In the genomic region with DNA sequence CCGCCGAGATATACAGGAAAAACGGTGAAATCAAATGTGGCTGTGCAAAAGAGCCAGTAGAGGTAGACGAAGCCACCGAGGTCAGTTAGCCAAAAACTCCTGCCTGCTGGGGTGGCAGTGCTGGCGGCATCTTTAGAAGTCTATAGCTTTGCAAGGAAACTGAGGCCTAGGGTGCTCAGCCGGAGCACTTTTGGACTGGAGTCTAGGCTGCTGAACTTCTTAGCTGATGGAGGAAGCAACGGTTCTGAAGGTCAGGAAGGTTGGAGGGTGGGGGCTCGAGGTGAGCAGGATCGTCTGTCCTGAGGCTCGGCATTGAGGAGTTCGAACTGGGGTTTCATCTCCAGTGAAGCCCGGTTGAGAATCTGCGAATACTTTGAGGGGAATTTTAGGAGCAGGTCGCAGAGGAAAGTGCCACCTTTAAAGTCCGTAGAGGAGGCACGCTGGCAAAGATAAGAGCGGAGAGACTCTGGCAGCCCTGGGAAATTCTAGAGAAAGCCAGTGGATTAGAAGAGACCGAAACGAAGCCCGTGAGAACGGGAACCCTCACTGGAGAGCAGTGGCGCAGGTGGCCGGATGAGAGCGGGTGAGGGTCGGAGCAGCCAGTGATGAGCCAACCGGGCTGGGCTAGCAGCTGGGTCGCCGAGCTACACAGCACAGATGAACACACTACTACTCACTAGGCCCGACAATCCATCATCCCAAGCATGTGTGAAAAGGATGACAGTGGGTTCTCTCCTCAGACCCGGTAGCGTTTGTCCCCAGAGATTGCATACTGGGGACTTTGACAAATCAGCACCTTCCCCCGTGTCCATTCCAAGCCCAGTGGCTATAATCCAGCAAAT, we compare ENCODE assay signal across 8 mouse cellular contexts.
DNase-seq lines count a peak whose midpoint lies in the region; ATAC-seq and TF ChIP-seq lines count a peak whose summit lies in the region.

No protein-coding gene starts in this region.

- H3K4me1 ChIP-seq in erythroblast, embryonic 14.5 days (ENCODE audit: control insufficient read depth): peaks cover 13% of the 10 kb centered on the region
- peaks cover 9% of the 10 kb centered on the region for H3K4me1 ChIP-seq in ES-Bruce4 (ENCODE audit: control insufficient read depth, insufficient read depth, low read length)
- peaks cover 25% of the 10 kb centered on the region for H3K4me1 ChIP-seq in forebrain, embryonic 13.5 days
- peaks cover 20% of the 10 kb centered on the region for H3K4me1 ChIP-seq in intestine, embryonic 16.5 days (ENCODE audit: control insufficient read depth, insufficient read depth, low read length)
- H3K4me1 ChIP-seq in stomach, postnatal 0 days (replicated peaks; ENCODE audit: control insufficient read depth, insufficient read depth): no peaks in the 10 kb centered on the region; the same call in 1 of the 2 replicates

- 2% methylated on average over 33 of the region's 33 CpGs for WGBS in forebrain, embryonic 13.5 days
- WGBS in intestine, embryonic 16.5 days: 9% methylated on average over 33 of the region's 33 CpGs
- WGBS in stomach, postnatal 0 days: 23% methylated on average over 33 of the region's 33 CpGs

- peak overlapping the region; percentile 69 for H3K4me2 ChIP-seq in forebrain, embryonic 13.5 days
- peak overlapping the region; percentile 81 for H3K4me2 ChIP-seq in intestine, embryonic 16.5 days (ENCODE audit: low read depth, low read length)
- peak overlapping the region; percentile 62 for H3K4me2 ChIP-seq in stomach, postnatal 0 days (replicated peaks; ENCODE audit: low read depth)

- no peak overlapping the region for H3K27ac ChIP-seq in ES-Bruce4 (ENCODE audit: insufficient read depth, low read length)
- H3K27ac ChIP-seq in forebrain, embryonic 13.5 days: no peak overlapping the region
- no peak overlapping the region for H3K27ac ChIP-seq in intestine, embryonic 16.5 days (ENCODE audit: low read length)
- H3K27ac ChIP-seq in stomach, postnatal 0 days (replicated peaks): no peak overlapping the region

- H3K36me3 ChIP-seq in erythroblast, embryonic 14.5 days (ENCODE audit: control insufficient read depth): no peaks in the 10 kb centered on the region
- H3K36me3 ChIP-seq in ES-Bruce4 (ENCODE audit: control insufficient read depth, insufficient read depth, low read length, poor library complexity, severe bottlenecking): no peaks in the 10 kb centered on the region
- H3K36me3 ChIP-seq in forebrain, embryonic 13.5 days (ENCODE audit: poor library complexity, severe bottlenecking): no peaks in the 10 kb centered on the region
- no peaks in the 10 kb centered on the region for H3K36me3 ChIP-seq in intestine, embryonic 16.5 days (ENCODE audit: control insufficient read depth, insufficient read depth, low read length)
- no peaks in the 10 kb centered on the region for H3K36me3 ChIP-seq in stomach, postnatal 0 days (ENCODE audit: control insufficient read depth, insufficient read depth, low read length)

- no peak for TF ChIP-seq POLR2A in ES-Bruce4 (IDR thresholded peaks at IDR 0.05; ENCODE audit: insufficient read depth, low read length)

- no peak for DNase-seq in stomach, postnatal 0 days (ENCODE audit: low spot score)

- H3K9me3 ChIP-seq in erythroblast, embryonic 14.5 days (ENCODE audit: control insufficient read depth, low read length): no peaks in the 10 kb centered on the region; the same call in 1 of the 2 replicates
- H3K9me3 ChIP-seq in ES-Bruce4 (replicated peaks; ENCODE audit: control insufficient read depth, insufficient read depth, low read length, poor library complexity, severe bottlenecking): no peaks in the 10 kb centered on the region
- no peaks in the 10 kb centered on the region for H3K9me3 ChIP-seq in forebrain, embryonic 13.5 days (replicated peaks)
- H3K9me3 ChIP-seq in intestine, embryonic 16.5 days (ENCODE audit: control insufficient read depth, low read length): no peaks in the 10 kb centered on the region
- H3K9me3 ChIP-seq in stomach, postnatal 0 days (ENCODE audit: control insufficient read depth, low read length): no peaks in the 10 kb centered on the region

- H3K4me3 ChIP-seq in erythroblast, embryonic 14.5 days (replicated peaks): peak overlapping the region; percentile 47
- peak overlapping the region; percentile 81 for H3K4me3 ChIP-seq in ES-Bruce4 (ENCODE audit: low read depth, low read length)
- H3K4me3 ChIP-seq in forebrain, embryonic 13.5 days: peak overlapping the region; percentile 42
- peak overlapping the region; percentile 52 for H3K4me3 ChIP-seq in intestine, embryonic 16.5 days (ENCODE audit: low read length)
- peak overlapping the region; percentile 34 for H3K4me3 ChIP-seq in stomach, postnatal 0 days (ENCODE audit: low read depth, low read length)

- H3K27me3 ChIP-seq in erythroblast, embryonic 14.5 days (ENCODE audit: control insufficient read depth): peaks cover 47% of the 10 kb centered on the region
- H3K27me3 ChIP-seq in ES-Bruce4 (ENCODE audit: control insufficient read depth, insufficient read depth, low read length, poor library complexity, severe bottlenecking): no peaks in the 10 kb centered on the region; the same call in 1 of the 2 replicates
- H3K27me3 ChIP-seq in forebrain, embryonic 13.5 days: peaks cover 29% of the 10 kb centered on the region
- peaks cover 11% of the 10 kb centered on the region for H3K27me3 ChIP-seq in intestine, embryonic 16.5 days (replicated peaks; ENCODE audit: control insufficient read depth, insufficient read depth, low read length)
- no peaks in the 10 kb centered on the region for H3K27me3 ChIP-seq in stomach, postnatal 0 days (ENCODE audit: control insufficient read depth, insufficient read depth, low read length)

- no peak for TF ChIP-seq CTCF in ES-Bruce4 (IDR thresholded peaks at IDR 0.05; ENCODE audit: low read depth, low read length)
- no peak for TF ChIP-seq CTCF in stomach, postnatal 0 days (IDR thresholded peaks at IDR 0.05; ENCODE audit: low read depth)

- TF ChIP-seq EP300 in ES-Bruce4 (IDR thresholded peaks at IDR 0.05; ENCODE audit: insufficient read depth, low read depth, low read length): no peak
- TF ChIP-seq EP300 in stomach, postnatal 0 days (optimal IDR thresholded peaks at IDR 0.05): no peak

- ATAC-seq in erythroblast, adult 5-6 weeks (replicated peaks; ENCODE audit: low FRiP score, poor library complexity, severe bottlenecking): no peak
- ATAC-seq in forebrain, embryonic 13.5 days: peak; percentile 25; the same call in 1 of the 2 replicates
- 0 out of 2 replicates have a peak, but pooled peaks have one; percentile 36 for ATAC-seq in intestine, embryonic 16.5 days
- peak; percentile 19 for ATAC-seq in megakaryocyte-erythroid progenitor cell, adult 5-6 weeks (replicated peaks; ENCODE audit: low FRiP score, low TSS enrichment, poor library complexity, severe bottlenecking)
- ATAC-seq in stomach, postnatal 0 days (ENCODE audit: low FRiP score, low TSS enrichment): no peak
- ATAC-seq in frontal cortex, adult (ENCODE audit: low TSS enrichment): no peak

- peak overlapping the region; percentile 62 for H3K9ac ChIP-seq in ES-Bruce4 (ENCODE audit: low read depth, poor library complexity, severe bottlenecking)
- H3K9ac ChIP-seq in forebrain, embryonic 13.5 days: peak overlapping the region; percentile 41
- peak overlapping the region; percentile 49 for H3K9ac ChIP-seq in intestine, embryonic 16.5 days (ENCODE audit: low read depth, low read length)
- H3K9ac ChIP-seq in stomach, postnatal 0 days (ENCODE audit: low read length): peak overlapping the region; percentile 19; the same call in 1 of the 2 replicates

Comparison
In these comparisons a context has a peak if more than half of its experiments do, and no peak if none do; other contexts are left out.
1. ATAC-seq: peak in forebrain, embryonic 13.5 days (single experiment), intestine, embryonic 16.5 days (single experiment) and megakaryocyte-erythroid progenitor cell, adult 5-6 weeks (single experiment); none in erythroblast, adult 5-6 weeks (single experiment), stomach, postnatal 0 days (single experiment) and frontal cortex, adult (single experiment).
2. Peak in every context shown above with its lines, with median percentiles within 50 percentile points of each other: H3K4me3 ChIP-seq, H3K9ac ChIP-seq and H3K4me2 ChIP-seq.